Mouse (Mus musculus) mammary gland, adult 2 months (tissue): ENCODE results near the gene Lias. TPM values are rescaled to one million over a fixed set of nuclear protein-coding genes. Genes with fewer than 3 reads are reported as not detected.

Experiments used
- polyA plus RNA-seq: library from polyadenylated mRNA; depleted of rRNA; stranded (reverse); fragments of >200 nt; gene quantifications from 2 replicates; pipeline ENCODE4 v1.2.3, GENCODE M21; 2012; ENCODE audit warnings: low replicate concordance; rRNA removed

The Lias gene
- polyA plus RNA-seq = 8.1 and 16.4 TPM in 2 replicates

GRCm38 (mm10) chr5:65390648-65391644 lies at the start of gene Lias, which contains the start of gene Rpl9:
Lias (plus strand) TSS chr5:65391497.
Rpl9 (minus strand) TSS chr5:65391444.

DNA sequence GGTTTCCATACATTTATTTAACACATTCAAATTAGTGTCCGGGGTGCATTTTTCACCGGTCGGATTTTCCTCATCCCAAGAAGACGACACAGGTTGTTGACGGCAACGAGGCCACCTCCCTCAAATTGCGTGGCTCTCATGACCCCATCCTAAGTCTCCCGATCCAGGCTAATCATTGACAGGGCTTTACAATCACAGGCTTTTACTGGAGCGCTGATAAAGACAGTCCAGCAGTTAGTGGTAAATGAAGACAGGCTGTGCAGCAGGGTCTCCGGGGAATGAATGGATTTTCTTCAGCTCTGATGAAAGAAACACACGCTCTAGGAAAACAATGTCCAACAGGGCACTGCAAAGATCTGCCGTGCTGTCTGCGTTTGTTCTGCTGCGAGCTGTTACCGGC lies 43.1 kb upstream of the Lias start, which contains the start of gene Klb:
Klb (plus strand) TSS at position 147 of the 400 bp plus-strand sequence.

GRCm38 (mm10) chr5:65435806-65436561 lies 44.7 kb downstream of the Lias start, which contains the start of gene Ugdh:
Ugdh (minus strand) TSS chr5:65435949.

Other genes starting within 250 kb of the Lias start
- gene Wdr19, start 191.8 kb upstream of the Lias start, polyA plus RNA-seq = 2.3 and 4.2 TPM in 2 replicates
- gene Rfc1, start 55.8 kb upstream of the Lias start, polyA plus RNA-seq = 10.0 and 14.3 TPM in 2 replicates
- 22.1 and 26.4 TPM in 2 replicates for gene Klb, start 43.2 kb upstream of the Lias start, polyA plus RNA-seq
- gene Rpl9, start 53 bp upstream of the Lias start, polyA plus RNA-seq = 149 and 322 TPM in 2 replicates
- 11.1 and 20.9 TPM in 2 replicates for gene Ugdh, start 44.5 kb downstream of the Lias start, polyA plus RNA-seq
- gene Gm43552, start 101.3 kb downstream of the Lias start, polyA plus RNA-seq = not detected in 2 replicates
- gene Smim14, start 145.7 kb downstream of the Lias start, polyA plus RNA-seq = 125 and 133 TPM in 2 replicates
- 10.1 and 21.4 TPM in 2 replicates for gene Ube2k, start 145.7 kb downstream of the Lias start, polyA plus RNA-seq